ENCODE assay signal across 8 mouse cellular contexts in the genomic region with DNA sequence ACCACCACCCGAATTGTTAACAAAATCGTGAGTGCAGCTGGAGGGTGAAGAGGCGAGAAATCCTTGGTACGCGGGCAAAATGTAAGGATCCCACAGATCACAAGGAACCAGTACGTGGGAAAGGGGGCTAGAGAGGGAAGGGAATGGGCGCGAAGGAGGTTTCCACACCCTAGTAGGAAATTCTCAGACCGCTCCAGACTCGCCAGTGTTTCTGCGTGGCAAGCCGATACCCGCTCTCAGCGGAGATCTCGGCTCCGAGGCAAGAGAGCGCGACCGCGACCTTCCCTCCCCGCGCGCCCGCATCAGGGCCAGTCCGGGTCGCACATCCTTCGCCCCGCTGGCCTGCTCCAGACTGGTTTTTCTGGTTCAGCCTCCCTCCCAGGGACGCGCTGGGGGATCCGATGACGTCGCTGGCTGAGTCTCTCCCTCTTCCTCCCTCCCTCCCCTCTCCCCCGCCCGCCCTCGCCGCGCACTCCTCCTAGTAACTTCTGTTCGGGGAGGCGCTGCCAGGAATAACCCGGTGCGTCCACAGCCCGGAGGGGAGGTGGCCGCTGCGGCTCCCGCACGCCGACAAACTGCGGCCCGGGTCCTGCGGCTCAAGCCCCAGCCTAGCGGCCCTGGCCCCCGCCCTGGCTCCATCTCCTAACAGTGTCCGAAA. TPM values are rescaled to one million over a fixed set of nuclear protein-coding genes. Genes with fewer than 3 reads are reported as not detected.
DNase-seq lines count a peak whose midpoint lies in the region; ATAC-seq lines count a peak whose summit lies in the region.

No protein-coding gene starts in this region.

- H3K4me3 ChIP-seq in forebrain, embryonic 14.5 days (ENCODE audit: low read depth, low read length), result peak overlapping the region; percentile 77
- peak overlapping the region; percentile 62 for H3K4me3 ChIP-seq in liver, embryonic 15.5 days (replicated peaks)
- H3K4me3 ChIP-seq in stomach, embryonic 14.5 days (ENCODE audit: low read depth, low read length), result peak overlapping the region; percentile 61

- no peaks in the 10 kb centered on the region for H3K4me1 ChIP-seq in forebrain, embryonic 14.5 days (ENCODE audit: control insufficient read depth, insufficient read depth, low read length)
- peaks cover 4% of the 10 kb centered on the region; the same call in 1 of the 2 replicates for H3K4me1 ChIP-seq in liver, embryonic 15.5 days (replicated peaks)
- H3K4me1 ChIP-seq in stomach, embryonic 14.5 days (ENCODE audit: control insufficient read depth, insufficient read depth, low read length), result no peaks in the 10 kb centered on the region

- H3K9me3 ChIP-seq in forebrain, embryonic 14.5 days (replicated peaks; ENCODE audit: control insufficient read depth, low read length), result no peaks in the 10 kb centered on the region
- H3K9me3 ChIP-seq in liver, embryonic 15.5 days (replicated peaks), result no peaks in the 10 kb centered on the region
- H3K9me3 ChIP-seq in stomach, embryonic 14.5 days (ENCODE audit: control insufficient read depth, low read depth, low read length), result no peaks in the 10 kb centered on the region

- WGBS in forebrain, embryonic 14.5 days, result under 1% methylated on average over 53 of the region's 54 CpGs
- WGBS in liver, embryonic 15.5 days (ENCODE audit: insufficient replicate concordance), result under 1% methylated on average over 50 of the region's 54 CpGs
- under 1% methylated on average over 49 of the region's 54 CpGs for WGBS in stomach, embryonic 14.5 days

- H3K27ac ChIP-seq in forebrain, embryonic 14.5 days (ENCODE audit: low read depth, low read length), result peak overlapping the region; percentile 97
- peak overlapping the region; percentile 62; the same call in 1 of the 2 replicates for H3K27ac ChIP-seq in liver, embryonic 15.5 days (replicated peaks)
- peak overlapping the region; percentile 94 for H3K27ac ChIP-seq in stomach, embryonic 14.5 days (ENCODE audit: low read length)

- peak; percentile 89 for DNase-seq in CD4-positive helper T cell, adult 2 months (ENCODE audit: low read depth, low spot score)
- peak; percentile 73 for DNase-seq in brain, embryonic 18.5 days (ENCODE audit: low read depth, low spot score)
- peak; percentile 91 for DNase-seq in forebrain, embryonic 14.5 days (ENCODE audit: low spot score)
- DNase-seq in heart, postnatal 10 days, result peak; percentile 92 to 93
- peak; percentile 89 to 93 for DNase-seq in kidney, postnatal 4 days
- DNase-seq in neural tube, embryonic 10.5 days (ENCODE audit: extremely low spot score, low spot score), result peak; percentile 90

- H3K27me3 ChIP-seq in forebrain, embryonic 14.5 days (replicated peaks; ENCODE audit: control insufficient read depth, insufficient read depth, low read length), result no peaks in the 10 kb centered on the region; the same call in 1 of the 2 replicates
- peaks cover 84% of the 10 kb centered on the region for H3K27me3 ChIP-seq in liver, embryonic 15.5 days
- H3K27me3 ChIP-seq in stomach, embryonic 14.5 days (ENCODE audit: control insufficient read depth, insufficient read depth, low read length), result no peaks in the 10 kb centered on the region

- intact Hi-C loops in heart, postnatal 10 days (cut with DNase I), result loop anchor here (2.0 to 5.0 kb wide), 3 partner anchors 91 to 278 kb away; partner anchors contain the start of gene Aig1

- H3K9ac ChIP-seq in forebrain, embryonic 14.5 days (ENCODE audit: low read length), result peak overlapping the region; percentile 91
- H3K9ac ChIP-seq in liver, embryonic 15.5 days, result peak overlapping the region; percentile 30; the same call in 1 of the 2 replicates
- H3K9ac ChIP-seq in stomach, embryonic 14.5 days (replicated peaks; ENCODE audit: low read depth, low read length), result peak overlapping the region; percentile 75

- peak overlapping the region; percentile 99 for H3K4me2 ChIP-seq in forebrain, embryonic 14.5 days (ENCODE audit: low read length)
- H3K4me2 ChIP-seq in liver, embryonic 15.5 days, result peak overlapping the region; percentile 77
- H3K4me2 ChIP-seq in stomach, embryonic 14.5 days (replicated peaks; ENCODE audit: low read depth, low read length), result peak overlapping the region; percentile 97

- peak; percentile 72 for ATAC-seq in forebrain, embryonic 14.5 days
- ATAC-seq in liver, embryonic 15.5 days (ENCODE audit: insufficient read depth), result peak; percentile 43; the same call in 1 of the 2 replicates
- peak; percentile 87 for ATAC-seq in stomach, embryonic 14.5 days (ENCODE audit: insufficient number of reproducible peaks, insufficient read depth, low FRiP score, low read depth)

- no peaks in the 10 kb centered on the region for H3K36me3 ChIP-seq in forebrain, embryonic 14.5 days (ENCODE audit: control insufficient read depth, insufficient read depth, low read length)
- no peaks in the 10 kb centered on the region for H3K36me3 ChIP-seq in liver, embryonic 15.5 days (replicated peaks)
- H3K36me3 ChIP-seq in stomach, embryonic 14.5 days (ENCODE audit: control insufficient read depth, insufficient read depth, low read length), result no peaks in the 10 kb centered on the region

RNA-seq across cellular contexts. Expression of gene Hivep2, which starts 0.4 kb away (rescaled TPM):
- 21.1 and 36.8 TPM in 2 replicates for polyA plus RNA-seq in forebrain, embryonic 14.5 days (2014; fragmentation: Nextera tagmentation; extraction: Ambion mirVana)
- total RNA-seq in heart, postnatal 10 days (2021), result 10 to 100 TPM; 25.7 to 28.4 TPM
- 0.32 and 0.53 TPM in 2 replicates for polyA plus RNA-seq in liver, embryonic 15.5 days (2015; fragmentation: Nextera tagmentation; extraction: Ambion mirVana)
- 10.6 and 11.5 TPM in 2 replicates for polyA plus RNA-seq in stomach, embryonic 14.5 days (2014; fragmentation: Nextera tagmentation; extraction: Ambion mirVana)

Comparison
In these comparisons a context has a peak if more than half of its experiments do, and no peak if none do; other contexts are left out.
1. Peak in every context shown above with its lines: DNase-seq, ATAC-seq, H3K4me3 ChIP-seq and H3K27ac ChIP-seq.
2. H3K9ac ChIP-seq: peak in every context shown above with its lines; median percentile 91 in forebrain, embryonic 14.5 days; 75 in stomach, embryonic 14.5 days; 30 in liver, embryonic 15.5 days.